Mouse (Mus musculus) testis, adult 2 months (tissue): ENCODE measurements around the gene Tcf12.

Source experiments
- CTCF ChIP-seq: fragments of 200-500 bp; IDR thresholded peaks from 2 replicates; pipeline ENCODE4 v1.5.1; 2012; ENCODE audit warnings: low read depth, mild to moderate bottlenecking, inconsistent platforms, low read length, moderate library complexity; ENCODE audit not compliant: control insufficient read depth, insufficient read depth, insufficient replicate concordance
- POLR2A ChIP-seq: fragments of 200-500 bp; IDR thresholded peaks from 2 replicates; pipeline ENCODE4 v1.6.1; 2012; ENCODE audit warnings: low read depth, mild to moderate bottlenecking, inconsistent platforms, low read length, moderate library complexity; ENCODE audit not compliant: control insufficient read depth

GRCm38 (mm10) chr9:72085017-72085416, 26.7 kb downstream of the Tcf12 start:
- TF ChIP-seq POLR2A (no peak), CTCF (no peak)
